Mouse (Mus musculus) heart, postnatal 14 days (tissue): ENCODE results near the gene Med17. TPM values are rescaled to one million over a fixed set of nuclear protein-coding genes. Genes with fewer than 3 reads are reported as not detected.

Source experiments
- DNase-seq, 2 experiments: peaks; one replicate each; pipeline ENCODE4 v3.0.0; 2021 to 2022
- intact Hi-C: fragments of 180-260 bp; cut with DNase I; formaldehyde crosslinking; loops from one replicate; pipeline ENCODE4 v1.15.1; 2025
- microRNA-seq, 2 experiments: library from miRNA; unstranded; fragments of <30 nt; microRNA quantifications; one replicate each; pipeline ENCODE4 v1.2.0; 2021 to 2022
- total RNA-seq, 2 experiments: library from RNA; stranded (reverse); gene quantifications; 2 replicates each; pipeline ENCODE4 v1.2.3; 2021

Med17 gene
- total RNA-seq, 2 experiments from 2014 or later: 16.4 to 17.5 TPM

DNA sequence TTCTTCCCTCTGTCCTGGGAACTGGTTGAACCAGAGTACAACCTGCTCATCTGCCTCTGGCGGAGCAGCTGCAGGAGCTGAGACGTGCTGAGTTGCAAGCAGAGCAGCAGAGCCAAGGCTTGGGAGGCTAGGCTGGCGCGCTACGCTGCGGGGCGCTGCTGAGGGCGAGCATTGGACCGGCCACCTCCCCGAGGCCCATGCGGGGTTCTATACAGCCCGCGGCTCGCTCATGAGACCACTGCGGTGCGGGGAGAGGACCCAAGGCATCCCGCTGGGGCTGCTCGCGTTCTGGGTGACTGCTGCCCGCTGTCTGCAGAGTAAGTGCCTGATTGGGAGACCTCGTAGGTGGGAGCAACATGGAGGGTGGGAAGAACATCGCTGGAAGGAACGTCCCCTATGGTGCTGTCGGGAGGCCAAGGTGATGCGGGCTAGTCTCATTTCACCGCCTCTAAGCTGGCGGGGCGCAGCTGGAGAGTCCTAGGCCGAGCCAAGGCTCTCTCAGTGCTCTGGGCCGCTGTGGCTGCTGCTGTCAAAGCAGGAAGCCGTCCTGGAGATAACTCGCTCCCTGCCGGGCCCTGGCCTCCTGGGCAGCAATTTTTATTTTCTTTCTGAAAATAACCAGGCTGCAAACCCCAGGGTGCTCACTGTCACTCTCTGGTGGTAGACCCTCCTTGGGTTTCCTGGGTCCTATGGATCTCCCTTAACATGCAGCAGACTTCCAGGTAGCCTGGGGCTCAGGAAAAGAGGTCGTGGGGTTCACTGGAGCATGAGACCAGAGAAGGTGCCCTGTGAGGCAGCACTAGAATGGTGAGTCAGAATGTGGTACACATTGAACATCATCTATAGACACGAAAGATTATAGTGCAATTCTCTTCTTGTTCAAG is 40.4 kb downstream of the Med17 start, which contains the start of gene Vstm5:
Gene Vstm5, plus strand, starts transcription at position 4 of the 884 bp plus-strand sequence.
- peak; percentile 23 to 39 for DNase-seq
- intact Hi-C loops: no loop called here

DNA sequence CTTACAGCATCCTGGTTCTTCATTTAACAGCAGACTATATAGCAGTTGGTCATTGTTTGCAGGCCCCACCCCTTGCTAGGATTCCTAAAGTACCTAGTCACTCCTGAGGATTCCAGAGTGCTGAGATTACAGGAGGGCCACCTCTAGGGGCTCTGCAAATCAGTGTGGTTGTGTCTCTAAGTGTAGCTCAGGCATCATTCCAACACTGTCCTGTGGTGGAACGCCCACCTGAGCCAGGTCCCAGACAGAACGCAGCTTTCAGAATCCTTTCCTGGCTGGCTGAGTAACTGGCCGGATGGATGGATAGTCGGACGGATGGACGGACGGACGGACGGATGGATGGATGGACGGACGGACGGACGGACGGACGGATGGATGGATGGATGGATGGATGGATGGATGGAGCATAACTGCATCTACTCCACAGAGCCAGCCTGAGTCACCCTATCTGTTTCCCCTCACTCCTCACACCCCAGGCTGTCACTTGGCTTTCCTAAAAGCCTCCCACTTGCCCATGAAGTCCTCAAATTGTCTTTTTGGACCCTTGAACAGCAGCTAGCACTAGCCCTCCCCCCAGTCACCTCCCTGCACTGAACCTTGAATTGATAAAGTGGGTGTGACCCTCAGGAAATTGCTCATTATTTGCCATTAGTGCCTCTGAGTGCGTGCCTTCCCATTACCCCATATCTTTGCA is 41.3 kb downstream of the Med17 start:
- peak in 1 of 2 experiments; percentile 4 for DNase-seq
- intact Hi-C loops: no loop called here

GRCm38 (mm10) chr9:15237516-15238296 is 42.0 kb downstream of the Med17 start:
- intact Hi-C loops: no loop called here
- DNase-seq: peak in 1 of 2 experiments; percentile 6

- intact Hi-C loops: no loop called here
- DNase-seq: no peak
Observed at GRCm38 (mm10) chr9:15235986-15236385, 43.7 kb downstream of the Med17 start.

- intact Hi-C loops: no loop called here
- DNase-seq: no peak
Observed at GRCm38 (mm10) chr9:15233604-15234003, 46.1 kb downstream of the Med17 start.

DNA sequence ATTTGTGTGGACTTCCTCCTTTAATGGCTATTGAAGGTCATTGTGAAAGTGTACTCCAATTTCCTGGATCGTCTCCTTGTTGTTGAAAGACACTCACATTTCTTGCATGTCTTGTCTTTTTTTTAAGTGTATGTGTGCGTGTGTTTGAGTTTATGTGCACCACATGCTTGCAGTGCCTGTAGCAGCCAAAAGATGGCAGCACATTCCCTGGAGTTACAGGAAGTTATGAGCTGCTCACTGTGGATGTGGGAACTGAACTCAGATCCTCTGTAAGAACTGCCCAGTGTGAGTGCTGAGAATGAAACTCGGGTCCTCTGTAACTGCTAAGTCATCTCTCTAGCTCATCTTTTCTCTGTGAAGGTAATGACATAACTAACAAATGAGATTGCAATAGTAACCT is 47.3 kb downstream of the Med17 start:
- DNase-seq: no peak
- intact Hi-C loops: no loop called here

- DNase-seq: no peak
- intact Hi-C loops: no loop called here
Observed at GRCm38 (mm10) chr9:15224912-15225311, 54.8 kb downstream of the Med17 start.

GRCm38 (mm10) chr9:15213695-15214094 is 66.0 kb downstream of the Med17 start:
- intact Hi-C loops: loop anchor here (5.0 to 10.0 kb wide), 2 partner anchors 349 to 441 kb away; partner anchors contain the start of genes 1700012B09Rik and Gpr83
- DNase-seq: no peak

DNA sequence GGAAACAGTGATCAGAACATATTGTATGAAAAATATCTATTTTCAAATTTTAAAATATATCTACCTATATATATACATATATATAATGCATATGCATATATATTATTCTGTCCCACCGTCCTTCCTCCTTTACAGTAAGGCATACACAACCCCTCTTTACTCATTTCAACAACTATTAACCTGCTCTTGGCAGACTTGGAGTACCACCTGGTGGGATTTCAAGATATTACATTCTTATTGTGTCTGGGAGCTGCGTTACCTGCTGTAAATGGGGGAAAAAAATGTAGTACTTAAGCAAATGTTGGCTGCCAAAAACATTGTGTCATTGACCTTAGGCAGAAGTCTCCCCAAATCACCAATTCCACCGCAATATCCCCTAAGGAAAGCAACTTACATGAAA is 67.9 kb downstream of the Med17 start:
- peak in 1 of 2 experiments; percentile 11 for DNase-seq
- intact Hi-C loops: loop anchor here (2.0 to 10.0 kb wide), 3 partner anchors 183 to 440 kb away; partner anchors contain the start of genes 1700012B09Rik and Gpr83

Small RNA genes lying within 50 kb of the gene (microRNA-seq; reads per million reads assigned to microRNA genes)
- 0 reads per million in 2 experiments for gene Gm49349
- gene mmu-mir-7650: 0 reads per million in 2 experiments

Other genes with a start within 250 kb of the Med17 start
- gene Panx1, start 234.5 kb downstream of the Med17 start, total RNA-seq: 1 to 10 TPM; 6.2 to 6.4 TPM
- gene Hephl1, start 167.8 kb downstream of the Med17 start, total RNA-seq: under 1 TPM; 0.10 to 0.14 TPM
- gene Vstm5, start 40.9 kb downstream of the Med17 start, total RNA-seq: under 1 TPM; 0.56 to 0.57 TPM
- gene Taf1d, start 26.3 kb upstream of the Med17 start, total RNA-seq: 10 to 100 TPM; 30.0 to 41.7 TPM
- 10 to 100 TPM in 1 of 2 experiments, 1 to 10 TPM in 1; 7.0 to 10.7 TPM for gene 4931406C07Rik, start 26.5 kb upstream of the Med17 start, total RNA-seq
- 10 to 100 TPM in 1 of 2 experiments, 1 to 10 TPM in 1; 8.1 to 10.5 TPM for gene Cep295, start 77.9 kb upstream of the Med17 start, total RNA-seq
- 10 to 100 TPM; 20.7 to 21.2 TPM for gene Smco4, start 213.5 kb upstream of the Med17 start, total RNA-seq